Comparison of ENCODE assay signal across 18 mouse cellular contexts in genomic region chr10:43312658-43313417, GRCm38 (mm10).
DNase-seq lines count a peak whose midpoint lies in the region; ATAC-seq and TF ChIP-seq lines count a peak whose summit lies in the region.
"Had no signal": no experiment of that assay in that cellular context is flagged by ENCODE, and none has a peak within 500 bp of the region (broad histone marks: within the 10 kb centered on the region; RNA-seq: fewer than 3 reads in every experiment).

No protein-coding gene starts in this region.

- H3K36me3 ChIP-seq in forebrain, embryonic 16.5 days (ENCODE audit: control insufficient read depth, insufficient read depth): no peaks in the 10 kb centered on the region
- H3K36me3 ChIP-seq in forebrain, embryonic 14.5 days (ENCODE audit: control insufficient read depth, insufficient read depth, low read length): no peaks in the 10 kb centered on the region
- no peaks in the 10 kb centered on the region for H3K36me3 ChIP-seq in liver, embryonic 13.5 days
- H3K36me3 ChIP-seq in stomach, embryonic 14.5 days (ENCODE audit: control insufficient read depth, insufficient read depth, low read length): no peaks in the 10 kb centered on the region
- H3K36me3 ChIP-seq in thymus, adult 2 months (ENCODE audit: control insufficient read depth, insufficient read depth, low read length): no peaks in the 10 kb centered on the region
- H3K36me3 ChIP-seq: limb, embryonic 13.5 days; midbrain, embryonic 13.5 days; neural tube, embryonic 12.5 days had no signal

- no peak for DNase-seq in forebrain, embryonic 14.5 days (ENCODE audit: low spot score)
- DNase-seq in liver, embryonic 13.5 days: peak; percentile 14
- DNase-seq in thymus, adult 2 months: no peak
- DNase-seq in ovary, postnatal 10 days (ENCODE audit: low spot score): no peak
- DNase-seq in adrenal gland, adult 8-10 months: no peak
- DNase-seq: adrenal gland, adult 2 months; cerebellum, adult 9-10 months; embryo, embryonic 11 days; heart, postnatal 4 days; kidney, adult 11 months; kidney, postnatal 4 days; lung, postnatal 14 days had no signal

- H3K4me3 ChIP-seq in forebrain, embryonic 16.5 days (replicated peaks; ENCODE audit: low read length): no peak overlapping the region
- no peak overlapping the region for H3K4me3 ChIP-seq in forebrain, embryonic 14.5 days (ENCODE audit: low read depth, low read length)
- H3K4me3 ChIP-seq in liver, embryonic 13.5 days (replicated peaks): no peak overlapping the region
- H3K4me3 ChIP-seq in stomach, embryonic 14.5 days (ENCODE audit: low read depth, low read length): no peak overlapping the region
- no peak overlapping the region for H3K4me3 ChIP-seq in thymus, adult 2 months (ENCODE audit: control insufficient read depth, insufficient read depth, low read length)
- H3K4me3 ChIP-seq: limb, embryonic 13.5 days; midbrain, embryonic 13.5 days; neural tube, embryonic 12.5 days had no signal

- ATAC-seq in forebrain, embryonic 16.5 days: no peak
- no peak for ATAC-seq in forebrain, embryonic 14.5 days
- peak; percentile 37 to 64; a peak in 2 of 4 replicates for ATAC-seq in hematopoietic stem cell, adult 5-6 weeks (replicated peaks in 1 of 2; ENCODE audit: insufficient read depth in 1 of 2, low FRiP score in 2 of 2, low TSS enrichment in 1 of 2, low read depth in 1 of 2, poor library complexity in 2 of 2, severe bottlenecking in 2 of 2)
- ATAC-seq in liver, embryonic 13.5 days (ENCODE audit: low read depth): peak; percentile 84
- peak; percentile 56; the same call in 1 of the 2 replicates for ATAC-seq in stomach, embryonic 14.5 days (ENCODE audit: insufficient number of reproducible peaks, insufficient read depth, low FRiP score, low read depth)
- ATAC-seq: midbrain, embryonic 13.5 days had no signal

- peak overlapping the region; percentile 5; the same call in 1 of the 2 replicates for H3K27ac ChIP-seq in forebrain, embryonic 16.5 days (ENCODE audit: low read length)
- no peak overlapping the region; the same call in 1 of the 2 replicates for H3K27ac ChIP-seq in forebrain, embryonic 14.5 days (ENCODE audit: low read depth, low read length)
- peak overlapping the region; percentile 21 for H3K27ac ChIP-seq in liver, embryonic 13.5 days
- no peak overlapping the region for H3K27ac ChIP-seq in stomach, embryonic 14.5 days (ENCODE audit: low read length)
- no peak overlapping the region for H3K27ac ChIP-seq in thymus, adult 2 months (ENCODE audit: control insufficient read depth, insufficient read depth, low read length)
- H3K27ac ChIP-seq: limb, embryonic 13.5 days; midbrain, embryonic 13.5 days; neural tube, embryonic 12.5 days had no signal

- WGBS in forebrain, embryonic 16.5 days: 59% methylated on average over 7 of the region's 7 CpGs
- WGBS in forebrain, embryonic 14.5 days: 67% methylated on average over 7 of the region's 7 CpGs
- 17% methylated on average over 7 of the region's 7 CpGs for WGBS in liver, embryonic 13.5 days (ENCODE audit: insufficient replicate concordance)
- 39% methylated on average over 7 of the region's 7 CpGs for WGBS in stomach, embryonic 14.5 days
- 65% methylated on average over 7 of the region's 7 CpGs for WGBS in thymus, adult 2 months

- H3K9me3 ChIP-seq in forebrain, embryonic 16.5 days (ENCODE audit: control insufficient read depth, low read length): no peaks in the 10 kb centered on the region
- no peaks in the 10 kb centered on the region for H3K9me3 ChIP-seq in forebrain, embryonic 14.5 days (replicated peaks; ENCODE audit: control insufficient read depth, low read length)
- no peaks in the 10 kb centered on the region for H3K9me3 ChIP-seq in liver, embryonic 13.5 days (replicated peaks)
- H3K9me3 ChIP-seq in stomach, embryonic 14.5 days (ENCODE audit: control insufficient read depth, low read depth, low read length): no peaks in the 10 kb centered on the region
- H3K9me3 ChIP-seq: limb, embryonic 13.5 days; midbrain, embryonic 13.5 days; neural tube, embryonic 12.5 days had no signal

- no peaks in the 10 kb centered on the region for H3K27me3 ChIP-seq in forebrain, embryonic 16.5 days (replicated peaks; ENCODE audit: control insufficient read depth, insufficient read depth, low read length)
- H3K27me3 ChIP-seq in forebrain, embryonic 14.5 days (replicated peaks; ENCODE audit: control insufficient read depth, insufficient read depth, low read length): no peaks in the 10 kb centered on the region
- no peaks in the 10 kb centered on the region for H3K27me3 ChIP-seq in liver, embryonic 13.5 days
- no peaks in the 10 kb centered on the region for H3K27me3 ChIP-seq in stomach, embryonic 14.5 days (ENCODE audit: control insufficient read depth, insufficient read depth, low read length)
- no peaks in the 10 kb centered on the region for H3K27me3 ChIP-seq in thymus, adult 2 months (ENCODE audit: control insufficient read depth, insufficient read depth, low read length)
- H3K27me3 ChIP-seq: limb, embryonic 13.5 days; midbrain, embryonic 13.5 days; neural tube, embryonic 12.5 days had no signal

- peaks cover 32% of the 10 kb centered on the region for H3K4me1 ChIP-seq in forebrain, embryonic 16.5 days (replicated peaks; ENCODE audit: control insufficient read depth, insufficient read depth, low read length)
- H3K4me1 ChIP-seq in forebrain, embryonic 14.5 days (ENCODE audit: control insufficient read depth, insufficient read depth, low read length): peaks cover 31% of the 10 kb centered on the region
- peaks cover 39% of the 10 kb centered on the region for H3K4me1 ChIP-seq in liver, embryonic 13.5 days (replicated peaks)
- peaks cover 9% of the 10 kb centered on the region; the same call in 1 of the 2 replicates for H3K4me1 ChIP-seq in stomach, embryonic 14.5 days (ENCODE audit: control insufficient read depth, insufficient read depth, low read length)
- H3K4me1 ChIP-seq in thymus, adult 2 months (replicated peaks; ENCODE audit: control insufficient read depth, insufficient read depth, low read length): no peaks in the 10 kb centered on the region

- H3K4me2 ChIP-seq in forebrain, embryonic 16.5 days (ENCODE audit: low read length): no peak overlapping the region
- no peak overlapping the region for H3K4me2 ChIP-seq in forebrain, embryonic 14.5 days (ENCODE audit: low read length)
- peak overlapping the region; percentile 25 for H3K4me2 ChIP-seq in liver, embryonic 13.5 days
- H3K4me2 ChIP-seq in stomach, embryonic 14.5 days (replicated peaks; ENCODE audit: low read depth, low read length): no peak overlapping the region
- H3K4me2 ChIP-seq: limb, embryonic 13.5 days; midbrain, embryonic 13.5 days; neural tube, embryonic 12.5 days had no signal

- TF ChIP-seq POLR2A in thymus, adult 2 months (IDR thresholded peaks at IDR 0.05; ENCODE audit: control insufficient read depth, extremely low read depth, insufficient read depth, low read length, poor library complexity): no peak

- H3K9ac ChIP-seq in forebrain, embryonic 16.5 days (replicated peaks; ENCODE audit: low read depth, low read length): no peak overlapping the region
- H3K9ac ChIP-seq in forebrain, embryonic 14.5 days (ENCODE audit: low read length): no peak overlapping the region
- no peak overlapping the region for H3K9ac ChIP-seq in liver, embryonic 13.5 days
- H3K9ac ChIP-seq in stomach, embryonic 14.5 days (replicated peaks; ENCODE audit: low read depth, low read length): no peak overlapping the region
- H3K9ac ChIP-seq: limb, embryonic 13.5 days; midbrain, embryonic 13.5 days; neural tube, embryonic 12.5 days had no signal

- TF ChIP-seq CTCF in thymus, adult 2 months (IDR thresholded peaks at IDR 0.05; ENCODE audit: borderline replicate concordance, control insufficient read depth, extremely low read depth, insufficient read depth, low read length, poor library complexity): no peak

Comparison
In these comparisons a context has a peak if more than half of its experiments do, and no peak if none do; other contexts are left out.
1. H3K27ac ChIP-seq: peak in forebrain, embryonic 16.5 days (single experiment) and liver, embryonic 13.5 days (single experiment); none in forebrain, embryonic 14.5 days (single experiment), stomach, embryonic 14.5 days (single experiment) and thymus, adult 2 months (single experiment).
2. ATAC-seq: peak in hematopoietic stem cell, adult 5-6 weeks (2 of 2), liver, embryonic 13.5 days (single experiment) and stomach, embryonic 14.5 days (single experiment); none in forebrain, embryonic 16.5 days (single experiment) and forebrain, embryonic 14.5 days (single experiment).